Mouse (Mus musculus) embryonic fibroblast, embryonic 13.5 days (primary cell): ENCODE data around the gene Gnat1.

Experiments used
- CTCF ChIP-seq: IDR thresholded peaks from 2 replicates; pipeline ENCODE4 v1.5.1; 2011; ENCODE audit warnings: mild to moderate bottlenecking, control low read depth, low read length, moderate library complexity, borderline replicate concordance; ENCODE audit not compliant: insufficient read depth
- POLR2A ChIP-seq: IDR thresholded peaks from 2 replicates; pipeline ENCODE4 v1.6.1; 2011; ENCODE audit warnings: low read depth, mild to moderate bottlenecking, control low read depth, low read length, moderate library complexity

GRCm38 (mm10) chr9:107650225-107650624 lies 29.3 kb downstream of the Gnat1 start:
- TF ChIP-seq POLR2A (no peak), CTCF (no peak)
